Mouse (Mus musculus) CH12.LX (cell line): ENCODE results near the gene Ubxn4.
"Not testable (repeated sequence)": the region's sequence is repeated elsewhere in the genome, so short reads cannot be mapped to it uniquely, and the experiment has no call there.

Experiments used
- CHD2 ChIP-seq: IDR thresholded peaks from 2 replicates; pipeline ENCODE4 v1.6.1; 2011; ENCODE audit warnings: low read length, improper control_type of control experiment
- CTCF ChIP-seq, 2 experiments: IDR thresholded peaks in 1 of 2; conservative IDR thresholded peaks in 1 of 2; 2 replicates each; pipeline ENCODE4 v1.5.1; 2011 to 2012; ENCODE audit warnings: low read depth in 2 of 2, low read length in 2 of 2, improper control_type of control experiment in 1 of 2, inconsistent platforms in 1 of 2, mild to moderate bottlenecking in 1 of 2, moderate library complexity in 1 of 2
- EP300 ChIP-seq: IDR thresholded peaks from 2 replicates; pipeline ENCODE4 v1.6.1; 2011; ENCODE audit warnings: low read length, improper control_type of control experiment
- JUND ChIP-seq: conservative IDR thresholded peaks from 2 replicates; pipeline ENCODE4 v1.6.1; 2011; ENCODE audit warnings: low read depth, low read length, improper control_type of control experiment
- POLR2A ChIP-seq: IDR thresholded peaks from 2 replicates; pipeline ENCODE4 v1.6.1; 2011; ENCODE audit warnings: low read depth, mild to moderate bottlenecking, improper control_type of control experiment, low read length
- POLR2AphosphoS2 ChIP-seq: IDR thresholded peaks from 2 replicates; pipeline ENCODE4 v1.6.1; 2011; ENCODE audit warnings: low read depth, low read length, improper control_type of control experiment
- SMC3 ChIP-seq: IDR thresholded peaks from 2 replicates; pipeline ENCODE4 v1.6.1; 2011; ENCODE audit warnings: low read depth, low read length, improper control_type of control experiment
- USF1 ChIP-seq: IDR thresholded peaks from 2 replicates; pipeline ENCODE4 v1.6.1; 2014; ENCODE audit warnings: low read depth, mild to moderate bottlenecking, inconsistent platforms, low read length, improper control_type of control experiment
- ZC3H11A ChIP-seq: IDR thresholded peaks from 2 replicates; pipeline ENCODE4 v1.6.1; 2012; ENCODE audit warnings: low read depth, mild to moderate bottlenecking, inconsistent platforms, low read length, improper control_type of control experiment
- ZKSCAN1 ChIP-seq: IDR thresholded peaks from 2 replicates; pipeline ENCODE4 v1.6.1; 2012; ENCODE audit warnings: low read depth, inconsistent platforms, low read length, improper control_type of control experiment, borderline replicate concordance

- not testable (repeated sequence) for TF ChIP-seq EP300; JUND; CHD2; ZKSCAN1; SMC3; ZC3H11A; POLR2A; POLR2AphosphoS2; USF1; CTCF (conservative IDR thresholded peaks at IDR 0.05 in 1 of 2, IDR thresholded peaks at IDR 0.05 in 1 of 2; ENCODE audit: low read depth in 2 of 2, low read length in 2 of 2)
These were observed 75.5 kb downstream of the Ubxn4 start for GRCm38 (mm10) chr1:128319266-128319665.
